Mouse (Mus musculus): Measurements from ENCODE around the gene Gm6096.

DNA sequence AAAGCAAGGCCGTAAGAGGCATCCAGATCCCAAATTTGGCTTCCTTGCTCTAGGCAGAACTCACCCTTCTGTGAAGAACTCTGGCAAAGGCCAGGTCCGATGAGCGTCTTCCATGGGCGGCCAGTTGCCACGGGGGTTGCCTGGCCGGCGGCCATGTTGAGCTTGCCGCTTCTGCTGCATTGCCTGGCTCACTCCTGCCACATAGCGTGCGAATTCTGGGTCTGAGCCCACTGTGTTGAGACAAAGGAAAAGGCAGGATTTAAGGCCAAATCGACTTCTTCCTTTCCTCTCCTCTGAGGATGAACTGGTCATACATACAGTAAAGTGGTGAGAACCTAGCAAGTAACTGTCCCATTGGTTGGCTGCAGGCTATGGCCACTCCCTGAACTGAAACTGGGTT is 8.7 kb upstream of the Gm6096 start:
- no peak for TF ChIP-seq CEBPB (IDR thresholded peaks at IDR 0.05; ENCODE audit: insufficient read depth, poor library complexity, severe bottlenecking)
- TF ChIP-seq POLR2A (IDR thresholded peaks at IDR 0.05; ENCODE audit: insufficient read length, low read depth) = no peak
- TF ChIP-seq POLR2AphosphoS2 (IDR thresholded peaks at IDR 0.05; ENCODE audit: insufficient read length, low read depth) = no peak
- no peak for TF ChIP-seq MAX (IDR thresholded peaks at IDR 0.05; ENCODE audit: low read depth)
- TF ChIP-seq TCF3 (IDR thresholded peaks at IDR 0.05; ENCODE audit: insufficient read length, low read depth) = no peak
- TF ChIP-seq E2F4 (IDR thresholded peaks at IDR 0.05; ENCODE audit: insufficient read depth) = no peak
- TF ChIP-seq USF1 (IDR thresholded peaks at IDR 0.05; ENCODE audit: low read depth) = no peak
- no peak for TF ChIP-seq REST (IDR thresholded peaks at IDR 0.05; ENCODE audit: insufficient read depth, insufficient read length)
- TF ChIP-seq SRF (IDR thresholded peaks at IDR 0.05; ENCODE audit: control insufficient read depth, insufficient read length, low read depth) = no peak
- no peak for TF ChIP-seq MYOD1 (IDR thresholded peaks at IDR 0.05; ENCODE audit: control insufficient read depth in 1 of 3, insufficient read length in 2 of 3, low read depth in 2 of 3)
- TF ChIP-seq TCF12 (IDR thresholded peaks at IDR 0.05; ENCODE audit: insufficient read depth, poor library complexity, severe bottlenecking) = no peak
